Mouse (Mus musculus): ENCODE results near the gene Methig1. TPM values are rescaled to one million over a fixed set of nuclear protein-coding genes. Genes with fewer than 3 reads are reported as not detected.
"Not testable (repeated sequence)": the region's sequence is repeated elsewhere in the genome, so short reads cannot be mapped to it uniquely, and the experiment has no call there.

The Methig1 gene
- polyA plus RNA-seq (2015; fragmentation: Nextera tagmentation; extraction: Ambion mirVana), result 0.12 TPM in 1 of 2 replicates, not detected in the other

- Histone ChIP-seq H3K4me1 (ENCODE audit: control insufficient read depth, insufficient read depth, low read length) (peaks cover 13% of the 10 kb centered on the region), H3K27ac (ENCODE audit: low read length) (no peak within 1 kb of the TSS), H3K4me3 (ENCODE audit: low read length) (no peak within 1 kb of the TSS), H3K36me3 (ENCODE audit: control insufficient read depth, insufficient read depth) (no peaks in the 10 kb centered on the region), H3K4me2 (ENCODE audit: low read depth, low read length) (no peak within 1 kb of the TSS), H3K9ac (ENCODE audit: low read length) (no peak within 1 kb of the TSS), H3K27me3 (ENCODE audit: control insufficient read depth, insufficient read depth, low read length) (no peaks in the 10 kb centered on the region), H3K9me3 (replicated peaks; ENCODE audit: control insufficient read depth, low read length) (no peaks in the 10 kb centered on the region)
- WGBS, result 86% methylated on average over 10 of the region's 10 CpGs
- ATAC-seq (replicated peaks; ENCODE audit: extremely low read depth, insufficient read depth, low FRiP score), result no peak
These were observed at the start of gene Methig1, which contains the start of gene Mettl7a2 for GRCm38 (mm10) chr15:100352711-100353250. Gene Methig1, plus strand, starts transcription at chr15:100353149. Gene Mettl7a2, plus strand, starts transcription at chr15:100353200.

GRCm38 (mm10) chr15:100303428-100304018 lies 49.4 kb upstream of the Methig1 start:
- Histone ChIP-seq H3K27me3 (ENCODE audit: control insufficient read depth, insufficient read depth, low read length) (no peaks in the 10 kb centered on the region), H3K9ac (ENCODE audit: low read length) (peak overlapping the region; percentile 75; the same call in 1 of the 2 replicates), H3K36me3 (ENCODE audit: control insufficient read depth, insufficient read depth) (no peaks in the 10 kb centered on the region), H3K4me2 (ENCODE audit: low read depth, low read length) (peak overlapping the region; percentile 73), H3K9me3 (replicated peaks; ENCODE audit: control insufficient read depth, low read length) (no peaks in the 10 kb centered on the region), H3K27ac (ENCODE audit: low read length) (peak overlapping the region; percentile 84), H3K4me3 (ENCODE audit: low read length) (peak overlapping the region; percentile 69), H3K4me1 (ENCODE audit: control insufficient read depth, insufficient read depth, low read length) (peaks cover 9% of the 10 kb centered on the region)
- 51% methylated on average over 8 of the region's 8 CpGs for WGBS
- no peak for ATAC-seq (replicated peaks; ENCODE audit: extremely low read depth, insufficient read depth, low FRiP score)

- H3K4me1 ChIP-seq (ENCODE audit: control insufficient read depth, insufficient read depth, low read length), result peaks cover 9% of the 10 kb centered on the region
- H3K9me3 ChIP-seq (replicated peaks; ENCODE audit: control insufficient read depth, low read length), result no peaks in the 10 kb centered on the region
- peak within 1 kb of the TSS; percentile 73 for H3K4me2 ChIP-seq (ENCODE audit: low read depth, low read length)
- ATAC-seq (replicated peaks; ENCODE audit: extremely low read depth, insufficient read depth, low FRiP score), result peak; percentile 77
- no peaks in the 10 kb centered on the region for H3K36me3 ChIP-seq (ENCODE audit: control insufficient read depth, insufficient read depth)
- peak within 1 kb of the TSS; percentile 77 for H3K9ac ChIP-seq (ENCODE audit: low read length)
- WGBS, result 3% methylated on average over 19 of the region's 30 CpGs
- H3K27ac ChIP-seq (ENCODE audit: low read length), result peak within 1 kb of the TSS; percentile 84
- H3K27me3 ChIP-seq (ENCODE audit: control insufficient read depth, insufficient read depth, low read length), result no peaks in the 10 kb centered on the region
- peak within 1 kb of the TSS; percentile 69 for H3K4me3 ChIP-seq (ENCODE audit: low read length)
These were observed 48.6 kb upstream of the Methig1 start, which contains the start of gene Mettl7a1 for GRCm38 (mm10) chr15:100304019-100304991. Gene Mettl7a1, plus strand, starts transcription at chr15:100304140.

GRCm38 (mm10) chr15:100306201-100306600 lies 46.7 kb upstream of the Methig1 start:
- H3K9ac ChIP-seq (ENCODE audit: low read length), result no peak overlapping the region
- H3K4me2 ChIP-seq (ENCODE audit: low read depth, low read length), result no peak overlapping the region; the same call in 1 of the 2 replicates
- ATAC-seq (replicated peaks; ENCODE audit: extremely low read depth, insufficient read depth, low FRiP score), result no peak
- no peak overlapping the region for H3K4me3 ChIP-seq (ENCODE audit: low read length)
- H3K27ac ChIP-seq (ENCODE audit: low read length), result no peak overlapping the region
- H3K36me3 ChIP-seq (ENCODE audit: control insufficient read depth, insufficient read depth), result no peaks in the 10 kb centered on the region
- no peaks in the 10 kb centered on the region for H3K27me3 ChIP-seq (ENCODE audit: control insufficient read depth, insufficient read depth, low read length)
- 78% methylated on average over 2 of the region's 2 CpGs for WGBS
- H3K4me1 ChIP-seq (ENCODE audit: control insufficient read depth, insufficient read depth, low read length), result peaks cover 9% of the 10 kb centered on the region
- no peaks in the 10 kb centered on the region for H3K9me3 ChIP-seq (replicated peaks; ENCODE audit: control insufficient read depth, low read length)

- not testable (repeated sequence) for H3K9me3 ChIP-seq (replicated peaks; ENCODE audit: control insufficient read depth, low read length); H3K36me3 ChIP-seq (ENCODE audit: control insufficient read depth, insufficient read depth); H3K27ac ChIP-seq (ENCODE audit: low read length); H3K4me3 ChIP-seq (ENCODE audit: low read length); H3K9ac ChIP-seq (ENCODE audit: low read length); H3K27me3 ChIP-seq (ENCODE audit: control insufficient read depth, insufficient read depth, low read length); H3K4me2 ChIP-seq (ENCODE audit: low read depth, low read length)
- WGBS, result 48% methylated on average over 10 of the region's 11 CpGs
- H3K4me1 ChIP-seq (ENCODE audit: control insufficient read depth, insufficient read depth, low read length), result peaks cover 14% of the 10 kb centered on the region
- 0 out of 2 replicates have a peak, but pooled peaks have one; percentile 28 for ATAC-seq (replicated peaks; ENCODE audit: extremely low read depth, insufficient read depth, low FRiP score)
These were observed 45.4 kb upstream of the Methig1 start for GRCm38 (mm10) chr15:100307438-100308096.

- Histone ChIP-seq H3K9ac (ENCODE audit: low read length) (no peak overlapping the region), H3K27ac (ENCODE audit: low read length) (no peak overlapping the region), H3K4me2 (ENCODE audit: low read depth, low read length) (no peak overlapping the region), H3K4me3 (ENCODE audit: low read length) (no peak overlapping the region), H3K36me3 (ENCODE audit: control insufficient read depth, insufficient read depth) (no peaks in the 10 kb centered on the region), H3K4me1 (ENCODE audit: control insufficient read depth, insufficient read depth, low read length) (0 out of 2 replicates have a peak, but pooled peaks cover 5% of the 10 kb centered on the region), H3K9me3 (replicated peaks; ENCODE audit: control insufficient read depth, low read length) (no peaks in the 10 kb centered on the region), H3K27me3 (ENCODE audit: control insufficient read depth, insufficient read depth, low read length) (no peaks in the 10 kb centered on the region)
- no peak for ATAC-seq (replicated peaks; ENCODE audit: extremely low read depth, insufficient read depth, low FRiP score)
- WGBS, result 46% methylated on average over 2 of the region's 2 CpGs
These were observed 40.6 kb upstream of the Methig1 start for GRCm38 (mm10) chr15:100312346-100312745.

GRCm38 (mm10) chr15:100314448-100315145 lies 38.4 kb upstream of the Methig1 start:
- H3K4me1 ChIP-seq (ENCODE audit: control insufficient read depth, insufficient read depth, low read length), result 0 out of 2 replicates have a peak, but pooled peaks cover 5% of the 10 kb centered on the region
- 87% methylated on average over 5 of the region's 5 CpGs for WGBS
- H3K4me3 ChIP-seq (ENCODE audit: low read length), result no peak overlapping the region
- H3K36me3 ChIP-seq (ENCODE audit: control insufficient read depth, insufficient read depth), result no peaks in the 10 kb centered on the region
- H3K27me3 ChIP-seq (ENCODE audit: control insufficient read depth, insufficient read depth, low read length), result no peaks in the 10 kb centered on the region
- no peak overlapping the region for H3K4me2 ChIP-seq (ENCODE audit: low read depth, low read length)
- H3K9me3 ChIP-seq (replicated peaks; ENCODE audit: control insufficient read depth, low read length), result no peaks in the 10 kb centered on the region
- no peak overlapping the region for H3K9ac ChIP-seq (ENCODE audit: low read length)
- ATAC-seq (replicated peaks; ENCODE audit: extremely low read depth, insufficient read depth, low FRiP score), result no peak
- H3K27ac ChIP-seq (ENCODE audit: low read length), result no peak overlapping the region

- ATAC-seq (replicated peaks; ENCODE audit: extremely low read depth, insufficient read depth, low FRiP score); H3K27me3 ChIP-seq (ENCODE audit: control insufficient read depth, insufficient read depth, low read length); H3K4me1 ChIP-seq (ENCODE audit: control insufficient read depth, insufficient read depth, low read length); H3K36me3 ChIP-seq (ENCODE audit: control insufficient read depth, insufficient read depth); H3K4me3 ChIP-seq (ENCODE audit: low read length); H3K4me2 ChIP-seq (ENCODE audit: low read depth, low read length); H3K9me3 ChIP-seq (replicated peaks; ENCODE audit: control insufficient read depth, low read length); H3K9ac ChIP-seq (ENCODE audit: low read length); H3K27ac ChIP-seq (ENCODE audit: low read length): not testable (repeated sequence)
- whole genome bisulfite sequencing, result 65% methylated on average over 4 of the region's 4 CpGs
These were observed 34.8 kb upstream of the Methig1 start for GRCm38 (mm10) chr15:100318014-100318671.

All from heart, embryonic 16.5 days (tissue).